Mouse (Mus musculus): ENCODE measurements at regions not wholly inside any gene's neighbourhood (a gene's known extent, or its start where the extent isn't known, plus 50 kb on each side); places are given as distances from the start of the nearest gene placed in this dataset.

DNA sequence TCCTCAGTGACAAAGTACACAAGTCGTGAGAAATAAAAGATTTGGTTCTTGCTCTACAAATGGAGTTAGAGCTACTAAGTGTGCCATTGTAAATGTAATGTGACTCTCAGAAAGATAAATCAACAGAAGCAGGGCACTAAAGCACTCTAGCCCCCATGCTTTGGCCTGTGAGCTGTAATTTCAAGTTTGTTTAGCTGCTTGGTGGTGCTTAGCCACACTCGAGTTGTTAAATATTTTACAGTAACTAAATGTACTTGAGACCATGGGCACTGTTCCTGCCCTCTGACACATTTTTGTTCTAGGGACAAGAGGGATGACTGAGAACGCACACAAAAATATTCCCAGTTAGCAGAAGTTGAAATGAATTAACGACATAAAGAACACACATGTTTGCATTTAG, 214.6 kb upstream of the Gmds start:
- no peak for TF ChIP-seq CTCF (IDR thresholded peaks at IDR 0.05; ENCODE audit: control insufficient read depth, insufficient read depth, low read length)
- TF ChIP-seq POLR2A (IDR thresholded peaks at IDR 0.05; ENCODE audit: borderline replicate concordance, control insufficient read depth, low read depth, low read length): no peak

Data from bone marrow, adult 2 months (tissue).